Mouse (Mus musculus): ENCODE measurements at regions not wholly inside any gene's neighbourhood (a gene's known extent, or its start where the extent isn't known, plus 50 kb on each side); places are given as distances from the start of the nearest gene placed in this dataset.

DNA sequence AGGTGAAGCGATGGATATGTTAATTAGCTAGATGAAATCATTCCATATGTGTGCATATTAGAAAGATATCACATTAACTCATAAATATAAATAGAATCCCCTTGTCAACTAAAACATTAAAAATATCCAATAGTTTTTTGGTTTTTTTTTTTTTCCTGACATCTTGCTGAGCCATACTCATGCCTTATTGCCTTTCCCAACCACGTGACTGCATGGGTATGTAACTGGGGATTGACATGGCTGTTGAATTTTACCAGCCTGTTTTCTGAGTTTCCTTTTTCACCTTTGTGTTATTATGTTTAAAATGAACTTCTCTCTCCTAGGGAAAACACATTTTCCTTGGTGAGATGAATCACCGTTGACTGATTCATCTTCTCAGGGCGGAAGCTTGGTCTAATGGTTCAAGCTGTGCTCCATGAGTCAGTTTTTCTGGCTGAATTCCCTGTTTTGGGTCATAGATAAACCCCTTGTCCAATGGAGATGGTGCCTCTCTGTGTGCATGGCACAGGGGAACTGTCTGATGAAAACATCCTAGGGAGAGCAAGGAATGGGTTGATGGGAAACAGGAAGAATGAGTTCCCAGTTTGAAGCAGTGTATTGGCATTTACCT is 181.1 kb downstream of the Adcyap1 start:
- H3K27me3 ChIP-seq (replicated peaks; ENCODE audit: low read depth, poor library complexity, severe bottlenecking) = no peaks in the 10 kb centered on the region
- no peaks in the 10 kb centered on the region for H3K9me3 ChIP-seq
- DNase-seq (ENCODE audit: low spot score) = no peak
- no peak overlapping the region for H3K4me3 ChIP-seq
- 91% methylated on average over 4 of the region's 4 CpGs for WGBS
- no peak overlapping the region for H3K27ac ChIP-seq (replicated peaks)
- no peaks in the 10 kb centered on the region for H3K36me3 ChIP-seq (replicated peaks)
- no peaks in the 10 kb centered on the region for H3K4me1 ChIP-seq

DNA sequence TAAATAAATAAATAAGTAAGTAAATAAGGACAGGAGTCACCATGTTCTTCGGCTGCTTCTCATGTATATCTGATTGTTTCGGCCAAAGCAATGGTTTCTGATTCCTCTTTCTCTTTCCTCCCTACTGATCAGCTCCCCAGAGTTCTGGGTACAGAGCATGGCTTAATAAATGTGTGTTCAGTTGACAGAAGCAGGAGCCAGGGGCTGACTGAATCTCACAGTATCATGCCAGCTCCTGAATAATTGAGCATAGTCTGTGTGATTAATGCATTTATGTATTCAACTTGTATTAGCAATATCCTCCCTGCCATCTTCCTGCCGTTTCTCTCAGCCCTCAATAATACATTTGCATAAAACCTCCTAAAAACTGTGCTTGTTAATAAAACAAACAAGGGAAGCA is 191.4 kb downstream of the Adcyap1 start:
- WGBS = 93% methylated on average over 3 of the region's 3 CpGs
- Histone ChIP-seq H3K4me3 (no peak overlapping the region), H3K27me3 (replicated peaks; ENCODE audit: low read depth, poor library complexity, severe bottlenecking) (no peaks in the 10 kb centered on the region), H3K27ac (replicated peaks) (no peak overlapping the region), H3K9me3 (no peaks in the 10 kb centered on the region), H3K36me3 (replicated peaks) (no peaks in the 10 kb centered on the region), H3K4me1 (no peaks in the 10 kb centered on the region)
- DNase-seq (ENCODE audit: low spot score) = no peak

GRCm38 (mm10) chr17:93409329-93409728 is 210.5 kb downstream of the Adcyap1 start:
- DNase-seq (ENCODE audit: low spot score) = no peak
- H3K4me1 ChIP-seq = no peaks in the 10 kb centered on the region
- 57% methylated on average over 1 of the region's 1 CpGs for WGBS
- no peaks in the 10 kb centered on the region for H3K9me3 ChIP-seq
- no peak overlapping the region for H3K4me3 ChIP-seq
- H3K36me3 ChIP-seq (replicated peaks) = no peaks in the 10 kb centered on the region
- H3K27me3 ChIP-seq (replicated peaks; ENCODE audit: low read depth, poor library complexity, severe bottlenecking) = no peaks in the 10 kb centered on the region
- H3K27ac ChIP-seq (replicated peaks) = no peak overlapping the region
